Mouse (Mus musculus) liver, postnatal 0 days (tissue): ENCODE data around the gene Tmem269.

Experiments used
- CTCF ChIP-seq: sonication (generic); IDR thresholded peaks from 2 replicates; pipeline ENCODE4 v1.5.1; 2016; ENCODE audit warnings: antibody characterized with exemption, low read depth
- EP300 ChIP-seq: IDR thresholded peaks from 2 replicates; pipeline ENCODE4 v1.6.1; 2016; ENCODE audit warnings: antibody characterized with exemption, low read depth, mild to moderate bottlenecking

- no peak for TF ChIP-seq CTCF
- no peak for TF ChIP-seq EP300
Observed at GRCm38 (mm10) chr4:119195582-119196320, 22.3 kb downstream of the Tmem269 start.
